Mouse (Mus musculus) cortical plate, adult 2 months (tissue): ENCODE results near the gene Vstm4.

Source experiments
- CTCF ChIP-seq: fragments of 200-500 bp; IDR thresholded peaks from 2 replicates; pipeline ENCODE4 v1.5.1; 2011; ENCODE audit warnings: mild to moderate bottlenecking, control low read depth, low read length; ENCODE audit not compliant: insufficient read depth; ENCODE audit errors: extremely low read depth
- POLR2A ChIP-seq: fragments of 200-500 bp; IDR thresholded peaks from 2 replicates; pipeline ENCODE4 v1.6.1; 2011; ENCODE audit warnings: mild to moderate bottlenecking, low read length, control low read depth; ENCODE audit not compliant: insufficient read depth; ENCODE audit errors: extremely low read depth

DNA sequence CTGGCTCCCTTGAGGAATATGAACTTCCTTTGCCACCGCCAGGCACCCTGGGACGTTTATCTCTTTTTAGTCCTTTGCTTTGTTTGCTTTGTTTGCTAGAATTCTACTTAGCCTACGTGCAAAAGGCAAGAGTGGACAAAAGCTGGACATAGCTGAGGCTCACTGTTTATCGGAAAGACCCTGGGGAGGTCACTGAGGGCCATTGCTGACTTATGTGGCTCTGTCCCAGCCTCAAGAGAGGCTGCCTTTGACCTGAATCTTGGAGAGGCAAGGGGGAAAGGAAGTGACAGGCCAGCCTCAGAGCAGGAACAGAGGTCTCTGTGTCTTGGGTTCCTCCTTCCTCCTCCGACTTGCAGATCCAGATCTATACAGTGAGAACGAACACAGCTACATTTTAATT, 21.0 kb downstream of the Vstm4 start:
- TF ChIP-seq POLR2A (no peak), CTCF (no peak)
